Mouse (Mus musculus) hindbrain, embryonic 10.5 days (tissue): ENCODE results near the gene Gm42878. TPM values are rescaled to one million over a fixed set of nuclear protein-coding genes. Genes with fewer than 3 reads are reported as not detected.

Source experiments
- DNase-seq: peaks from one replicate; pipeline ENCODE4 v3.0.0-alpha.2; 2017; ENCODE audit warnings: low spot score
- H3K27ac ChIP-seq: fragments of 300-500 bp; sonication (generic); 2 replicates; pipeline ENCODE4 v1.5.1; 2016; ENCODE audit warnings: mild to moderate bottlenecking, moderate library complexity
- H3K27me3 ChIP-seq: fragments of 300-500 bp; sonication (generic); 2 replicates; pipeline ENCODE4 v1.6.1; 2016; ENCODE audit warnings: mild to moderate bottlenecking; ENCODE audit not compliant: poor library complexity, insufficient read depth, severe bottlenecking
- H3K36me3 ChIP-seq: fragments of 300-500 bp; sonication (generic); 2 replicates; pipeline ENCODE4 v1.6.1; 2016; ENCODE audit warnings: mild to moderate bottlenecking, moderate library complexity
- H3K4me1 ChIP-seq: fragments of 300-500 bp; sonication (generic); replicated peaks from 2 replicates; pipeline ENCODE4 v1.6.1; 2016; ENCODE audit warnings: mild to moderate bottlenecking
- H3K4me3 ChIP-seq: fragments of 300-500 bp; sonication (generic); 2 replicates; pipeline ENCODE4 v1.5.1; 2016; ENCODE audit warnings: mild to moderate bottlenecking, moderate library complexity
- H3K9me3 ChIP-seq: fragments of 300-500 bp; sonication (generic); 2 replicates; pipeline ENCODE4 v1.6.1; 2016; ENCODE audit warnings: mild to moderate bottlenecking, moderate library complexity
- WGBS: fragments of 180-500 bp; shearing (Covaris S2); methylation state at CpG from one replicate; pipeline ENCODE4 v1.1.7; 2016; 5-methylcytosine and 5-hydroxymethylcytosine counted together
- polyA plus RNA-seq: library from polyadenylated mRNA; unstranded; fragments of >200 nt; fragmentation: Nextera tagmentation; extraction: Ambion mirVana; gene quantifications from 2 replicates; pipeline ENCODE4 v1.2.1, GENCODE M21; 2016

Gm42878 gene
- polyA plus RNA-seq, 1 experiment from 2014 or later: not detected

- peak; percentile 21 for DNase-seq
- no peak overlapping the region for H3K27ac ChIP-seq
- H3K27me3 ChIP-seq: no peaks in the 10 kb centered on the region
- no peaks in the 10 kb centered on the region for H3K9me3 ChIP-seq
- WGBS: 56% methylated on average over 12 of the region's 12 CpGs
- peaks cover 8% of the 10 kb centered on the region for H3K4me1 ChIP-seq
- peaks cover 15% of the 10 kb centered on the region for H3K36me3 ChIP-seq
- no peak overlapping the region for H3K4me3 ChIP-seq
These were observed 38.7 kb upstream of the Gm42878 start for GRCm38 (mm10) chr5:121583765-121584501.

GRCm38 (mm10) chr5:121581945-121582344 lies 36.7 kb upstream of the Gm42878 start:
- Histone ChIP-seq H3K4me1 (peaks cover 8% of the 10 kb centered on the region), H3K9me3 (no peaks in the 10 kb centered on the region), H3K27ac (no peak overlapping the region), H3K4me3 (no peak overlapping the region), H3K36me3 (peaks cover 30% of the 10 kb centered on the region), H3K27me3 (no peaks in the 10 kb centered on the region)
- no peak for DNase-seq
- 90% methylated on average over 8 of the region's 8 CpGs for WGBS

GRCm38 (mm10) chr5:121576927-121577488 lies 31.7 kb upstream of the Gm42878 start:
- H3K27ac ChIP-seq: no peak overlapping the region
- DNase-seq: no peak
- H3K36me3 ChIP-seq: peaks cover 62% of the 10 kb centered on the region
- H3K27me3 ChIP-seq: no peaks in the 10 kb centered on the region
- no peaks in the 10 kb centered on the region for H3K4me1 ChIP-seq
- no peaks in the 10 kb centered on the region for H3K9me3 ChIP-seq
- 89% methylated on average over 11 of the region's 11 CpGs for WGBS
- H3K4me3 ChIP-seq: no peak overlapping the region

- H3K36me3 ChIP-seq: peaks cover 69% of the 10 kb centered on the region
- WGBS: 90% methylated on average over 11 of the region's 11 CpGs
These were observed 30.6 kb upstream of the Gm42878 start for GRCm38 (mm10) chr5:121575867-121576266.

GRCm38 (mm10) chr5:121574145-121574544 lies 28.9 kb upstream of the Gm42878 start:
- 93% methylated on average over 13 of the region's 13 CpGs for WGBS
- Histone ChIP-seq H3K4me1 (no peaks in the 10 kb centered on the region), H3K36me3 (peaks cover 68% of the 10 kb centered on the region), H3K27ac (no peak overlapping the region), H3K4me3 (no peak overlapping the region), H3K27me3 (no peaks in the 10 kb centered on the region), H3K9me3 (no peaks in the 10 kb centered on the region)
- no peak for DNase-seq

More at GRCm38 (mm10) chr5:121575867-121576266, 30.6 kb upstream of the Gm42878 start:
- DNase-seq: no peak
- H3K4me3 ChIP-seq: no peak overlapping the region
- H3K27me3 ChIP-seq: no peaks in the 10 kb centered on the region
- H3K4me1 ChIP-seq: no peaks in the 10 kb centered on the region
- no peaks in the 10 kb centered on the region for H3K9me3 ChIP-seq
- H3K27ac ChIP-seq: no peak overlapping the region

- H3K4me3 ChIP-seq: no peak overlapping the region
- 86% methylated on average over 1 of the region's 1 CpGs for WGBS
- no peak for DNase-seq
- no peaks in the 10 kb centered on the region for H3K4me1 ChIP-seq
- peaks cover 50% of the 10 kb centered on the region for H3K36me3 ChIP-seq
- H3K27me3 ChIP-seq: no peaks in the 10 kb centered on the region
- no peaks in the 10 kb centered on the region for H3K9me3 ChIP-seq
- H3K27ac ChIP-seq: no peak overlapping the region
These were observed 25.5 kb upstream of the Gm42878 start for GRCm38 (mm10) chr5:121570787-121571186.

- peaks cover 47% of the 10 kb centered on the region for H3K36me3 ChIP-seq
- no peaks in the 10 kb centered on the region for H3K27me3 ChIP-seq
- H3K9me3 ChIP-seq: no peaks in the 10 kb centered on the region
- no peak for DNase-seq
- H3K27ac ChIP-seq: no peak overlapping the region
- H3K4me1 ChIP-seq: no peaks in the 10 kb centered on the region
- 88% methylated on average over 9 of the region's 9 CpGs for WGBS
- H3K4me3 ChIP-seq: no peak overlapping the region
These were observed 24.7 kb upstream of the Gm42878 start for GRCm38 (mm10) chr5:121569881-121570420.

- Histone ChIP-seq H3K4me3 (no peak overlapping the region), H3K9me3 (no peaks in the 10 kb centered on the region), H3K27me3 (no peaks in the 10 kb centered on the region), H3K4me1 (peaks cover 4% of the 10 kb centered on the region; the same call in 1 of the 2 replicates), H3K36me3 (peaks cover 17% of the 10 kb centered on the region), H3K27ac (no peak overlapping the region)
- DNase-seq: no peak
- 92% methylated on average over 16 of the region's 16 CpGs for WGBS
These were observed 20.9 kb upstream of the Gm42878 start for GRCm38 (mm10) chr5:121566035-121566681.

GRCm38 (mm10) chr5:121564468-121564895 lies 19.2 kb upstream of the Gm42878 start:
- Histone ChIP-seq H3K4me3 (peak overlapping the region; percentile 33), H3K4me1 (peaks cover 4% of the 10 kb centered on the region; the same call in 1 of the 2 replicates), H3K36me3 (peaks cover 4% of the 10 kb centered on the region; the same call in 1 of the 2 replicates), H3K27me3 (no peaks in the 10 kb centered on the region), H3K9me3 (no peaks in the 10 kb centered on the region), H3K27ac (peak overlapping the region; percentile 76)
- DNase-seq: peak; percentile 92
- WGBS: 18% methylated on average over 11 of the region's 11 CpGs

- no peak overlapping the region for H3K27ac ChIP-seq
- H3K9me3 ChIP-seq: no peaks in the 10 kb centered on the region
- no peaks in the 10 kb centered on the region for H3K27me3 ChIP-seq
- WGBS: 92% methylated on average over 3 of the region's 3 CpGs
- H3K36me3 ChIP-seq: no peaks in the 10 kb centered on the region
- DNase-seq: no peak
- H3K4me1 ChIP-seq: peaks cover 4% of the 10 kb centered on the region; the same call in 1 of the 2 replicates
- H3K4me3 ChIP-seq: no peak overlapping the region
These were observed 17.2 kb upstream of the Gm42878 start for GRCm38 (mm10) chr5:121562436-121562835.

- 84% methylated on average over 7 of the region's 7 CpGs for WGBS
- H3K36me3 ChIP-seq: no peaks in the 10 kb centered on the region
- H3K27ac ChIP-seq: no peak overlapping the region
- DNase-seq: no peak
- H3K27me3 ChIP-seq: no peaks in the 10 kb centered on the region
- H3K9me3 ChIP-seq: no peaks in the 10 kb centered on the region
- peaks cover 13% of the 10 kb centered on the region for H3K4me1 ChIP-seq
- H3K4me3 ChIP-seq: no peak overlapping the region
These were observed 3.9 kb upstream of the Gm42878 start for GRCm38 (mm10) chr5:121549196-121549595.

GRCm38 (mm10) chr5:121547084-121547483 lies 1.8 kb upstream of the Gm42878 start:
- Histone ChIP-seq H3K4me3 (0 out of 2 replicates have a peak overlapping the region, but pooled peaks have one; percentile 100), H3K9me3 (no peaks in the 10 kb centered on the region), H3K27me3 (no peaks in the 10 kb centered on the region), H3K27ac (no peak overlapping the region), H3K36me3 (no peaks in the 10 kb centered on the region), H3K4me1 (peaks cover 29% of the 10 kb centered on the region)
- DNase-seq: no peak
- WGBS: 93% methylated on average over 3 of the region's 3 CpGs

- Histone ChIP-seq H3K36me3 (no peaks in the 10 kb centered on the region), H3K4me3 (peak overlapping the region; percentile 100), H3K27me3 (no peaks in the 10 kb centered on the region), H3K27ac (peak overlapping the region; percentile 99), H3K9me3 (no peaks in the 10 kb centered on the region), H3K4me1 (peaks cover 29% of the 10 kb centered on the region)
- DNase-seq: peak; percentile 43
- WGBS: 47% methylated on average over 6 of the region's 6 CpGs
These were observed 1.2 kb upstream of the Gm42878 start for GRCm38 (mm10) chr5:121546530-121546895.
